Mouse (Mus musculus) cerebellum, adult 11 months (tissue): ENCODE data around the gene Cenpu.

Source experiments
- DNase-seq: peaks from one replicate; pipeline ENCODE4 v3.0.0; 2022

Gene Cenpu

DNA sequence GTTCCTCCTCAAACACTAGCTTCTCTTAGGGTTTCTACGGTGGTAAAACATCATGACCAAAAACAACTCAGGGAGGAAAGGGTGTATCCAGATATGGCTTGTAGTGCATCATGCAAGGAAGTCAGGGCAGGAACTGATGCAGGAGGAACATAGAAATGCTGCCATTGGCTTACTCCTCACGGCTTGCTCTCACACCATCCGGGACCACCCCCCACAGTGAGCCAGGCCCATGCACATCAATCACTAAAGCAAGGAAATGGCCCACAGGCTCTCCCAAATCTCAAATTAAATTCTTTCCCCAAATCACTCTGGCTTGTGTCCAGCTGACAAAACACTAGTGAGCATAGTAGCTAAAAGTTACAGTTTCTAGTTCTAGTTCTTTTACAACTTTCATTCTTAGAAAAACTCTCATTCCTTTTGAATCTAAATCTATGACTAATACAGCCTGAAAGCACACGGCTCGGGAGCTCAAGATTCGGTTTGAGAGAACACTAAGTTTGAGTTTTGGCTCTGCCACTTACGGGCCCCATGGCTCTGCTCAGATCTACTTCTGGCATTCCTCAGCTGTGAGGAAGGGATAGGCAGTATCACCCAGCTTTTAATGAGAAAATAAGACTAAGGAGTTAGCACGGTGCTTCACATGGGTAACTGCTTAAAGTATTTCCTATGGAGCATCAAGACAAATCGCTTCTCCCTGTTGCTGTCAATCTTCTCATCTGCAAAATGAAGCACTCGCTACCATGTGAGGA, 49.3 kb downstream of the Cenpu start:
- DNase-seq, result no peak

DNA sequence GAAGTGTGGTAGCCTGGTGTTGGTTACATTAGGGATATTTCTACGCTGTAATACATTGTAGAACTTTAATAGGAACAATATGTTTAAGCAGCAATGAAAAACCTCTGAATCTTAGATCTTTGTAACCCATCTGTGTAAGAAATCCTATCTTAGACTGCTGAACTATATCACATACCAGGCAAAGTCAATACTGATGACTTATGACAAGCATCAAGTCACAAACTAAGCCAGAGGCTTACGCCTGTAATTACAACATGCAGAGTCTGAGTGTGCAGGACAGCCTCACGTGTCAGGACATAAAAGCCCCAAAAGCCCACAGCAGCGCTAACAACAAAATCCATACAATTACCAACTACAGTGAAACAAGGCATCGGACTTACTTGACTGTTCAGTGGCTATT, 51.8 kb downstream of the Cenpu start:
- no peak for DNase-seq

DNA sequence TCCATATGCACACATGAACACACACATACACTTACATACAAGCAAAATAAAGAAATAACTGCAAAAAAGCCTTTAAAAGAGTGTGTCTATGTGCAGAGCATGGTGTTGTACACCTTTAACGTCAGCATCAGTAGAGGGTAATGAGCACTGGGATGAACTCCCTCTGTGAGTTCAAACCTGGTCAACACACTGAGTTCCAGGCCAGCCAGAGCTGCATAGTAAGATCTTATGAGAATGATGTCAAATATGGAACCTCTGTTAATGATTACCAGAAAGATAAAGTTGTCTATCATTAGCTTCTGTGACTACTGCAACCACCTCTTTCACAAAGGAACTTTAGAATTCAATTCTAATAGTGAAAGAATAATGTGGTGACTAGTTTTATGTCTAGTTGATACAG, 55.1 kb downstream of the Cenpu start:
- DNase-seq, result no peak

DNA sequence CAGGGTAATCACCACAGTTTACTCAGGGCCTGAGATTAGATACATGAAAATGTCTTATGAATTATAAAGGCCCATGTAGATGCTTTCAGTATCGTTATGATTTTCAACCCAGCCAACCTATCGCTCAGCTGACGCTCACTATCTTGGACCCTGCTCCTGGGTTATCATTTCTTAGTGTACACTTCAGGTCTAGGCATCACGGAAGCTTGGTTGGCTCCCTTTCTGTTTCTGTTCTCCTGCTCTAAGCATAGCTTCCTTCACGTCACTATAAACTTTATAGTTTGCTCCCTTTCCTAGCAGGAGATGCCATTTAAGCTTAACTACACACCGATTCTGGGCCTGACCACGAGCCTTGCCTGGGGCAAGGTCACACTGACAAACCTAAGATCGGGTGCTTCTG, 59.7 kb downstream of the Cenpu start:
- no peak for DNase-seq

DNA sequence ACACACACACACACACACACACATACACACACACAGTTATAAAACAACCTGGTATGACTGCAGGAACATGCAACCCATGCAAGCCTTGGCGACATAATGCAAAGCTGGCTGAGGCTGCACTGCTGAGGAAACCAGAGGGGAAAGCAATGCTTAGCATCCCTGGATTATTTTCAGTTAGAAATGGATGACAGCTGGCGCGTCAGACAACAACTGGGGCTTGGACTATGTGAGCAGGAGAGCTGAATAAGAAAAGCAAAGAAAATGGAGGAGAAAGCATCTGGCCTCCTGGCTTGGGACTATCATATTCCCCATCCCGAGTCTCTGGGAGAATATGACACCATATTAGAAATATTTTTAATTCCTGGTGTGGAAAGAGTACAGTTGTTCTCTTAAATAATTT, 61.1 kb downstream of the Cenpu start:
- DNase-seq, result no peak

DNA sequence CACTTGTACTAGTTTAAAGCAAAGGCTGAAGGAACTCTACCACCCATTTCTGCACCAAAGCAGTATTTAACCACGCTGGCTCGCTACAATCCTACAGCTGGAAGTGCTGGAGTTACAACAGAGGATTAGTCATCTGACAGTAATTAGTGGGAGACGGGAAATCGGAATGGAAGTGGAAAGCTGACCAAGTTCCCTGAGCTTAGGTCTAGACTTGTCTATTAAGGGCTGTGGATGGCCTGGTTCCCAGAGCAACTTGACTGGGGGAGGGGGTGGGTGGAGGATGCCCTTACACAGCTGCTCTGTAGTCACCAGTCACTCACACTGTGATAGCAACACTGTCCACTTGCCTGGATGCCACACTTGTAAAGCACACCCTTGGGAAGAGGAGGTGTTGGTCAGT, 61.5 kb downstream of the Cenpu start:
- no peak for DNase-seq

DNA sequence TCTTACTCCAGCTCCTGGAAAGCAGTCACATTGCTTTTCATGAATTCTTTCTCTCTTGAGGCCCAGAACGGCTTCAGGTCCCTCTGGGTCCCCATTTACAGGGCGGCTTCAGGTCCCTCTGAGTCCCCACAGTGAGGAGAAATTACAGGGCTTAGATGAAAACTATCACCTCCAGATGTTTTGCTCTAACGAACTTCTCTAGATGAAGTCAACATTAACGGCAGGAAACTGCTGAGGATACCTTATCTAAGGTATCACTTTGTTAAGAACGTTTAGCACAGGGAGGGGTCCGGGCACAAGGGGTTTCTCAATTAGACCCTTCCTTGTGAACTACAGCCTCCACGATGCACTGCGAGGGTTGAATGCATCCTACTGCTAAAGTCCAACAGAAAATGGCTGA, 64.1 kb downstream of the Cenpu start:
- no peak for DNase-seq

DNA sequence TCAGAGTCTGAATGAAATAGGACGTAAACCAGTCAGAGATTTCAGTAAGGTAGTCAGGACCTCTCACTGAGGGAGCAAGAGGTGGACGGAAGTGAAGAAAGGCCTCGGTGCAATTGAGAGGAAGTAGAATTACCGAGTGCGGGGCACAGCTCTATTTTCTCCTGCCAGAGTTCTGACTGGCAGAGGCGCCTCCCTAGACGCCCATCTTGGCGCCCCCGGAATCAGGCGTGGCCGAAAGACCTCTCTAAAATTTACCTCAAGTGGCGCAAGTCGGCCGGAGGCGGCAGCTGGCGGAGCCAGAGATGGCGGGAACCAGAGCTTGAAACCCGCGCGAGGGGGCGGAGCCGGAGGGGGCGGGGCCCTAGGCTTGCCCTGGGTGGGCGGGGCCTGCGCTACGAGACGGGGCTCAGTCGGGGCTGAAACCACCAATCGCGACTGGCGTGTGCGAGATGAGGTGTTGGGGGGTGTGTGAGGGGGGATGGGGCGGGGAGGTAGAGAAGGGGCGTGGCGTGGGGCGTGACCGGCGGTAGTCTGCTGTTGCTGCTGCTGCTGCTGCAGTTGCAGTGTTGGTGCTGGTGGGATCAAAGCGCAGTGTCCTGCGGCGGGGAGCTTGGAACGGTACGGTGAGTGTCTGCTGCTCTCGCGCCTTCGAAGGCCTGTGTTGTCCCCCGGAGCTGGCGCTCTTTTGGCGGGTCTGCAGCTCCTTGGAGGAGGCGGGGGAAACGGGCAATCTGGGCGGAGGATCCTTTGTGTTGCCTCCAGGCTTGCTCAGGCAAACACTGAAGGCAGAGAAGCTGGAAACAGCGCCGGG, 65.3 kb downstream of the Cenpu start, which contains the start of the genes Primpol and Casp3:
TSS of gene Primpol (minus strand) at position 334 of the 811 bp plus-strand sequence.
TSS of gene Casp3 (plus strand) at position 413 of the 811 bp plus-strand sequence.
- DNase-seq, result peak; percentile 94

DNA sequence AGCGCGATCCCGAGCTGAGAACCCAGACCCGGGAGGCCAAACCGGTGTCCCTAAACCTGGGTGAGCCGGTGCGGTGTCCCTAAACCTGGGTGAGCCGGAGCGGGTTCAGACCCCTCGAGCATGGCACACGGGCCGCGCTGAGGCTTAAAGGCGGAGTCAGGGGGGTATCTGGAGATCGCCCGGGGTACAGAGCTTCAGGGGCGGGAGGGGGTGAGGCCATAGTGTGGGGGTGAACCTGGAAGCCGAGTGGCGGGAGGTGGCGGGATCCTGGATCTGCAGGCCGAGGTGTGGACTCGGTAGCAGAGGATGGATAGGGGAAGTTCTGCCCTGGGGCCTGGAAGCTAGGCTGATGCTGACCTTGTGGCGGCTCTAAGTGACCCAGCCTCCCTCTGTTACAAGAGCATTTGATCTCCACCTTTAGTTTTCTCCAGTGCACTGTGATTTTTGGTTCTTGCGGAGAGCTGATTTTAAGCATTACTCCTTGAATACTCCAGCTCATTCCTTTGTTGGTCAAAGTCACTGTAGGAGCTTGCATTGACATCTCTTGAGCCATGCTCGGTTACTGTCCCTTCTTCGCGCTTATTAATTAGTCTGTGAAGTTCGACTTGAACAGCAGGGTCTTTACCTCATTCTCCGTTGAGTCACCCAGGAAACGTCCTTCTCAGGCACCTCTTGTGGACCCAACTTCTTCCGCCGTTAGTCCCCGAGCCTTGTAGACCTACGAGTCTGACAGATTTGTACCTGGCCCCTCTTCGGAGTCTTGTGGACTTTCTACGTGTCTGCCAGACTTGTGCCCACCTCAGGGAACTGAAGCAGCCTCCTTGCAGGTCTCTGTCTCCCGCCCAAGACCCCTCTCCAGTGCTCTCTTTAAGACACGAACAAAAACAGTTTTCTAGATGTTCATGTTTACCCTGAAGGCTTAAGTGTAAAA, 66.1 kb downstream of the Cenpu start:
- DNase-seq, result no peak

DNA sequence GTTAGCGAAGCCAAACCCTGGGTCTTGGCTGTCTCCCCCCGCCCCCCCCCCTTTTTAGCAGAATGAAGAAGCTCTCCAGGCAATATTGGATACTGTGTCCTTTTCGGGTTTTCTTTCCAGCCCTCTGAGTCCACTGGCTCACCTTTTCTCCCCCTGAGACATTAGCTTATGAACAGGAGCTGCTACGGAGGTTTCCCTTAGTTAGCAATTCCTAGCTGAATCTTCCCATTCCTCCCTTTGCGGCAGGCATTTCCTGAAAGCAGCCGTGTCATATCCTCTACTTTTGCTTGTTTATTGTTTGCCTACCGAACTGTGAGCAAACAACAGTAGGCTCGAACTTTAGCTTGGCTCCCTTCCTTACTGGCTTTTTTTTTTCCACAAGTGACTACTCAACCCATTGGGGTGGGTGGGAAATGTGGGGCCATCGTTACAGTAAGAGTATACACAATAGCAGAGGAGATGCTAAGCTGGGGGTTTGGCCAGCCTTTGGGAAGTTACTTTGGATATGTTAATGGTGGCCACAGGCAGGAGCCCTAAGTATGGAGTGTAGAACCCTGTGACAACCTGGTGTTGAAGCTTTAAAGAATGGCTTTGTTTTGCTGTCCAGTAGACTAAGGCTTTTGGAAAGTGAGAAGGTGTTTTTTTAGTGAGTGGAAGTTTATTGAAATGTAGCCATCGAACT, 67.0 kb downstream of the Cenpu start:
- no peak for DNase-seq

DNA sequence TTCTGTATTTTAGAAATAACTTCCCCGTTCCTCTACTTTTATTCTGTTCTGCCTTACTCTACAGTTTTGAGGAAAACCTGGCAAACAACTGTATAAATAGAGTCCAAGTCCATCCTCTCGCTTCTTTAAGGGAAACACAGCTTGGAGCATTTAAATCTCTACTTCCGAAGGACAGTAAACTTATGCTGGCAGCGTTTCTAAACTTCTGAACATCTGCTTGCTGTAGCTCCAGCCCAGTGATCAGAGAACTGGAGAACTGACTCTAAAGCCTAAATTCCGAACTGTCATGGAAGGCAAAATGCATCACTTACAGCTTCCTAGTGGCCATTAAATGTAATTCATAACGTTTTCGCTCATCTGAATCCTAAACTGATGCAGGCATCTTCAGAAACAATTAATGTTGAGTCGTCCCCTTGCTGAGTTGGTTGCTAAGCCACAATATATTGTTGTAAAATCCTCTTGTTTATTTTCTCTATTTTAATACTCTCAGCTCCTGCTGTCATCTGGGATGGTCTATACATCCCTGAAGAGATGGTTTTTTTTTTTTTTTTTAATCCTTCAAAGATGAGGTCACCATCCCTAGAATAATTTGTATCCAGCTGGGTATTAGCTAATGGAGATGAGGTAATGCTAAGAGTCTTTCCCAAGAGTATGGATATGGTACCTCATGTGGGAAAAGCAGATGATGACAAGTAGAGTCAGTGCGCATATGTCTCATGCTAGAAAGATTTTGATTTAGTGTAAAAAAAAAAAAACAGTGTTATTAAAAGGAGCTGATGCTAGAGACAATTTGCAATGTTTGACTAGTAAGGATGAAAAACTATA, 70.8 kb downstream of the Cenpu start:
- DNase-seq, result no peak

DNA sequence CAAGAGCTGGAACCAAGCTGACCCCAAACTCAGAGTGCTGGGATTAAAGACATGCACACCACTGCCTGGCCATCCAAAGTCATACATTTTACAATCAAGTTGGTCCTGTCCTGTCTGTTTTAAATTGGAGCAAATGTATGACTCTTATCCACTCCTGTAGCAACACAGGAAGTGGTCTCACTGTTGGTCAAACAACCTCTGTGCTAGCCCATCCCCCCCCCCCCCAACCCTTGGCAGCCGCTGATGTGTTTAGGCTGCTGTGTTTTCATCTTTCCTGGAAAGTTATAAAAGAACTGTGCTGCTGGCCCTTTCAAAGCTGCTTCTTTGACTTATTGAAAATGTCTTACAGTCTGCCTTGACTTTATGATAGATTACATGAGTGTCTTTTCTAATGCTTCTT, 73.3 kb downstream of the Cenpu start:
- no peak for DNase-seq

DNA sequence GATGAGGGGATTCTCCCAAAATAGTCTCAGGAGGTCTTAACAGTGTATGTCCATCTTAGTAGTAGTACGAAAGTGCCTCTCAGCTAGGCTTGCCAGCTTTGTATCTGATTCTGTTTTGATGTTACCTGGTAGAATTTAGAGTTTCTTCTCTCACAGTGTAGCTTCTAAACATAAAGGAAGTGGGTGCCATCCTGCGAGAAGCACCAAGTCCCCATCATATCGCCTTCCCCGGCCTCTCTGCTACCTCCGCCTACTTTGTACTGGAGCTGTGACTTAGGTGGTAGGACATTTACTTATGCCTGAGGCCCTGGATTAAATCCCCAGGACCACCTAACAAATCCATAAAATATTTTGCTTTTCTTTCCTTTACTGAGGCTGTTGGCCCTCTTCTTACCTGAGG, 74.8 kb downstream of the Cenpu start:
- DNase-seq, result no peak

DNA sequence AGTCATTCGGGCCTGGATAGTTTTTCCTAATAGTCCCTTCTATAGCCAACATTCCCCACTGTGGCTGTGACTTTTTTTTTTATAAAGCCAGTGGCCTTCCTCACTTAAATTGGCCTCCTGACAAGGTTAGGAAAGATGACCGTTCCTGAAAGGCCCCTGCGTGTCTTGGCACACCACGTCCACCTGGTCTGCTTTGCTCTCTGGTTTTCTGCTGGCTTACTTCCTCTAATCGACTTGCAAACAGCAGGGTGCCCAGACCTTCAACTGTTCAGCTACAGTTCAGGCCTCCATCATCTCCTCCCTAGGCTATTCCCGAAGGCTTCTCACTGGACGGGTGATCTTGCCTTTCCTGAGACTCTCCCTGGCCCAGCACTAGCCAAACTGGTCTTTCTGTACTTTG, 76.1 kb downstream of the Cenpu start:
- DNase-seq, result no peak

DNA sequence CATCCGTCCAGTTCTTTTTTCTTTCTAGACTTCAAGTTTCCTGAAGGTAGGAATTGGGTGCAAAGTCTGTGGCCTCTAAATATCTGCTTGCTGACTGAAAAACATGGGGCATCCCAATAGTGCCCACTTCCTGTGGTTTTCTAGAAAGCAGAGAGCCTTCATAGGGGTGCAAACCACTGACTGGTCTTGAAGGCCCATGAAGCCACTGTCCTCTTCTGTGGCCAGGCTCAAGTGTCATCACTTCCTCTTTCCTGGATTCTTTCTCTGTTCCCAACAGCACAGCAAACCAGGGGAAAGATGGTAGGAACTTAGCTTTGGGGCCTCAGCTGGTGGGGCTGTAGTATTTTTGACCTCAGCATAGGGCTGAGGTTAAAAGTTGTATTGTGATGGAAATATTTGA, 76.8 kb downstream of the Cenpu start:
- no peak for DNase-seq
